Mouse (Mus musculus): ENCODE results near the gene Fbh1. TPM values are rescaled to one million over a fixed set of nuclear protein-coding genes. Genes with fewer than 3 reads are reported as not detected.

Gene Fbh1
- polyA plus RNA-seq, 1 experiment, result 44.9 TPM

DNA sequence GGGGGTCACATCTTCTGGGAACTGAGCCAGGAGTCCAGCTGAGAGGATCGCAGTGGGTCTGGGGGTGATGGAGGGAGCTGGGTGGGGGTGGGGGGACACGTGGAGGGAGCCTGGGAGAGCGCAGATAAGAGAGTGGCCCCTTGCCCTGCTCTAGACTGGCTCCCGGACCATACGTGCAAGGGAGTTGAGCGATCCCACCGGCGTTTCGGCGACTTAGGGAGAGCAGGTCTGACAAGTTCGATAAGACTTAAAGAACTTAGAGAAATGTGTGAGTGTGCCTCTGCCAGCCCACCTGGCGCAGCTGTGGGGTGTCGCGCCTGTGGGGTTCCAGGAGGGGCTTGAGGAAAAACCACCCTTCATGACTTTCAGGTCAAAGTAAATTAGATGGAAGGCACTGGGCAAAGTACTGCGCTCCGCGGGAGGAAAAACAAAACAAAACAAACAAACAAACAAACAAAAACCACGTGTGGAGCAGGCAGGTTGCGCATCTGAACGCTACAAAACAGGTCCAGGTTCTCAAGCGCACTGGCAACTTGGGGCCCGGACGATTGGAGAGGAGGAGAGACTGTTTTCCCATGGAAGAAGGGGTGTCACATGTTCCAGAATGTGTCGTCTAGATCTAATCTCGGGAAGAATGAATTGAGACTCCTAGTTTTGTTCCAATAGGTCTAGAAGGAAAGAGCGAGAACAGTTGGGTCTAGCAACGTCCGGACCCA, 71.2 kb downstream of the Fbh1 start:
- peak; percentile 5 for DNase-seq
- WGBS, result 2% methylated on average over 28 of the region's 28 CpGs
- H3K4me3 ChIP-seq (replicated peaks; ENCODE audit: extremely low read depth, low read depth, low read length), result peak overlapping the region; percentile 85
- H3K4me1 ChIP-seq (ENCODE audit: control insufficient read depth, insufficient read depth, low read length), result no peaks in the 10 kb centered on the region
- TF ChIP-seq POLR2A (IDR thresholded peaks at IDR 0.05; ENCODE audit: borderline replicate concordance, extremely low read depth, low read depth, low read length) (no peak), CTCF (IDR thresholded peaks at IDR 0.05; ENCODE audit: insufficient read depth, low read length) (no peak)

DNA sequence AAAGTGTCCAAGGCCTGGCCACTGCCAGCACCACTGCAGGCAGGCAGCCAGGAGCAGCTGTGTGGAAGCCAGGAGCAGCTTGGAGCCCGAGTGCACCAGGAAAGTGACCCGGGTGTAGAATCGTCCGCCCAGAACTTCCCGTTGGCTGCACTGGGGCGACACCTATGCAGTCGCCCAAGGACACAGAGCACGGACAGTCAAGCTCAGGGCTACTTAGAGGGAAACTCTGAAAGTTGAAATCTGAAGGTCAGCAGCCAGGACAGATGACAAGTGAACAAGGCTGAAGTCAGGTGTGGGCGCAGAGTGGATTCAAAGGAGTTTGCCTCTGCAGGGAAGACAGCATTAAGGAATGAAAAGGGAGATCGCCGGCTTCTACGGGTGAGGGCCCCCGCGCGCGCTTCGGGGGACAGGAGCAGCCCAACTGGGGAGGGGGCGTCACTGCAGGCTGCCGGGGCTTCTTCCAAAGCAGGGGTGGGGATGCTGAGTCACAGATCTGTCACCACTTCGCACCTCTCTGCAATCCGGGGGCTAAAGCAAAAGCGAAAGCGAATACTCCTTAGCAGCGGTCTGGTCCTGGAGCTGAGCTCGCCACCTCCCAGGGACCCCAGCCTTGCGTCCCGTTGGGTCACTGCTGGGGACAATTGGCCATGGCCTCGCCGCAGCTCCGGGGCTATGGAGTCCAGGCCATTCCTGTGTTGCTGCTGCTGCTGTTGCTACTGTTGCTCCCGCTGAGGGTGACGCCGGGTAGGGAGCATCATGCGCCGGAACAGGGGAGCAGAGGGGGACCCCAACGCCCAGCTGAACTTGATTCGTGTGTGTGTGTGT, 72.0 kb downstream of the Fbh1 start, which contains the start of gene Il15ra:
Gene Il15ra (plus strand): TSS at position 90 of the 825 bp plus-strand sequence.
- WGBS, result under 1% methylated on average over 37 of the region's 37 CpGs
- DNase-seq, result peak; percentile 72
- Histone ChIP-seq H3K4me1 (ENCODE audit: control insufficient read depth, insufficient read depth, low read length) (no peaks in the 10 kb centered on the region), H3K4me3 (replicated peaks; ENCODE audit: extremely low read depth, low read depth, low read length) (peak within 1 kb of the TSS; percentile 85)
- TF ChIP-seq POLR2A (IDR thresholded peaks at IDR 0.05; ENCODE audit: borderline replicate concordance, extremely low read depth, low read depth, low read length) (peak; percentile 71; the same call in 1 of the 2 replicates), CTCF (IDR thresholded peaks at IDR 0.05; ENCODE audit: insufficient read depth, low read length) (no peak)

- Histone ChIP-seq H3K4me1 (ENCODE audit: control insufficient read depth, insufficient read depth, low read length) (no peaks in the 10 kb centered on the region), H3K4me3 (replicated peaks; ENCODE audit: extremely low read depth, low read depth, low read length) (no peak overlapping the region)
- WGBS, result 76% methylated on average over 2 of the region's 2 CpGs
- TF ChIP-seq CTCF (IDR thresholded peaks at IDR 0.05; ENCODE audit: insufficient read depth, low read length) (no peak), POLR2A (IDR thresholded peaks at IDR 0.05; ENCODE audit: borderline replicate concordance, extremely low read depth, low read depth, low read length) (no peak)
- no peak for DNase-seq
Observed at GRCm38 (mm10) chr2:11699905-11700304, 77.5 kb downstream of the Fbh1 start.

- Histone ChIP-seq H3K4me3 (replicated peaks; ENCODE audit: extremely low read depth, low read depth, low read length) (no peak overlapping the region), H3K4me1 (ENCODE audit: control insufficient read depth, insufficient read depth, low read length) (no peaks in the 10 kb centered on the region)
- WGBS, result 54% methylated on average over 5 of the region's 5 CpGs
- TF ChIP-seq POLR2A (IDR thresholded peaks at IDR 0.05; ENCODE audit: borderline replicate concordance, extremely low read depth, low read depth, low read length) (no peak), CTCF (IDR thresholded peaks at IDR 0.05; ENCODE audit: insufficient read depth, low read length) (no peak)
- DNase-seq, result no peak
Observed at GRCm38 (mm10) chr2:11698994-11699393, 78.4 kb downstream of the Fbh1 start.

DNA sequence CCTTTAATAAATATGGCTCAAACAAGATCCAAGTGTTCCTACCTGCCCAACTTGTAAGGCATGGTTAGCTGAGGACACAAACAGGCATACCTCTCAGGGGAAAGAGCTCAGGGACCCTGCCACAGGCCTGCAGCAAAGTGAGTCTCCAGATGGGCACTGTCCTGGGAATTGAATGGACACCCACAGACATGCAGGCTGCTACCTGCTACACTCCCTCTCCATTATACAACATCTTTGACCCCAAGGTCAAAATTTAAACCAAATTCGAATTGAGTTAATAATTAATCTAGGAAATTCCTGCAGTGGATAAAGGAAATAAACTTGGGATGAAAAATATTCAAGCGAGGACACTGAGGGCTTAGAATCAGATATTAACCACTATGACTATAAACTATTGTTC, 81.5 kb downstream of the Fbh1 start:
- TF ChIP-seq CTCF (IDR thresholded peaks at IDR 0.05; ENCODE audit: insufficient read depth, low read length) (no peak), POLR2A (IDR thresholded peaks at IDR 0.05; ENCODE audit: borderline replicate concordance, extremely low read depth, low read depth, low read length) (no peak)
- DNase-seq, result no peak

DNA sequence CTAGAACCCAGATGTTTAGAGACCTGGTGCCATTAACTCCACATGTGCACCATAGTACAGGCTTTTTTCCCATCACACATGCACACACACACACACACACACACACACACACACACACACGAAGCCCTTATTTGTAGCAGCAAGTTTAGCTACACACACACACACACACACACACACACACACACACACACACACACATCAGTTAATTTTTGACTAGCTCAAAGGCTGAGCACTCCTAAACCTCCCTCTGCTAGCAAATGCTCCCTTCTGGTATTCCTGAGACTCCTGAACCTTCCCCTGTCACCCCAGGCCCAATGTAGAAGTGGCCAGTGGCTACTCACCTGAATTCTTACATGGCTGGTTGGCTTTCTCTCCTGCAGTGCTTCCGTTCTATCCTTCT, 83.3 kb downstream of the Fbh1 start:
- H3K4me3 ChIP-seq (replicated peaks; ENCODE audit: extremely low read depth, low read depth, low read length), result no peak overlapping the region
- 64% methylated on average over 2 of the region's 2 CpGs for WGBS
- DNase-seq, result no peak
- TF ChIP-seq CTCF (IDR thresholded peaks at IDR 0.05; ENCODE audit: insufficient read depth, low read length) (no peak), POLR2A (IDR thresholded peaks at IDR 0.05; ENCODE audit: borderline replicate concordance, extremely low read depth, low read depth, low read length) (no peak)
- no peaks in the 10 kb centered on the region for H3K4me1 ChIP-seq (ENCODE audit: control insufficient read depth, insufficient read depth, low read length)

More for the DNA sequence above, 81.5 kb downstream of the Fbh1 start:
- WGBS, result 42% methylated on average over 2 of the region's 2 CpGs
- Histone ChIP-seq H3K4me1 (ENCODE audit: control insufficient read depth, insufficient read depth, low read length) (no peaks in the 10 kb centered on the region), H3K4me3 (replicated peaks; ENCODE audit: extremely low read depth, low read depth, low read length) (no peak overlapping the region)

DNA sequence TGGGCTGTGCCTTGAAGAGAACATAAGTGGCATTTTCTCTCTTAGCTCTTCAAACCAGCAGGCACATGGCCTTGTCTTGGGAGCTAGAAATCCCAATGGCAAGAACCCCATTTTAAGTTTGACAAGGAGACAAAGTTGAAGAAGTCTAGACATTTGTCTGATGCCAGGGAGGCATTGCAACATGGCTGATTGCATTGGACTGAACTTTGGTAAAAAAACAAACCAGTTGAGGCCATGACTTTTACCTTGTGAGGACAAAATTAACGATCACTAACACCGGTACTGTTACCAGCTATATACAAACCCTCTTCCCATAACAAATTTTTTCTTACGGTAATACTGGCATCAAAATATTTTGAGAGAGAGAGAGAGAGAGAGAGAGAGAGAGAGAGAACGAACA, 84.0 kb downstream of the Fbh1 start:
- H3K4me1 ChIP-seq (ENCODE audit: control insufficient read depth, insufficient read depth, low read length), result no peaks in the 10 kb centered on the region
- no peak overlapping the region for H3K4me3 ChIP-seq (replicated peaks; ENCODE audit: extremely low read depth, low read depth, low read length)
- TF ChIP-seq POLR2A (IDR thresholded peaks at IDR 0.05; ENCODE audit: borderline replicate concordance, extremely low read depth, low read depth, low read length) (no peak), CTCF (IDR thresholded peaks at IDR 0.05; ENCODE audit: insufficient read depth, low read length) (no peak)
- no peak for DNase-seq
- 92% methylated on average over 4 of the region's 4 CpGs for WGBS

Other genes starting within 250 kb of the Fbh1 start
- gene Pfkfb3, start 223.5 kb downstream of the Fbh1 start, polyA plus RNA-seq (2012; rRNA removed), result 40.2 and 44.4 TPM in 2 replicates
- gene Rbm17, start 173.4 kb downstream of the Fbh1 start, polyA plus RNA-seq (2012; rRNA removed), result 28.2 and 62.4 TPM in 2 replicates
- not detected in 2 replicates for gene Gm17490, start 151.3 kb downstream of the Fbh1 start, polyA plus RNA-seq (2012; rRNA removed)
- gene Il2ra, start 134.8 kb downstream of the Fbh1 start, polyA plus RNA-seq (2012; rRNA removed), result 0.23 and 0.30 TPM in 2 replicates
- gene Il15ra, start 72.3 kb downstream of the Fbh1 start, polyA plus RNA-seq (2012; rRNA removed), result 20.7 and 26.2 TPM in 2 replicates
- gene Ankrd16, start 294 bp upstream of the Fbh1 start, polyA plus RNA-seq (2012; rRNA removed), result 41.7 and 53.1 TPM in 2 replicates